Mouse (Mus musculus) ES-CJ7 (cell line): ENCODE measurements around the gene Asic2.

Source experiments
- DNase-seq: peaks from one replicate; pipeline ENCODE4 v3.0.0; 2011; ENCODE audit warnings: low read depth, low spot score

Asic2 gene

DNA sequence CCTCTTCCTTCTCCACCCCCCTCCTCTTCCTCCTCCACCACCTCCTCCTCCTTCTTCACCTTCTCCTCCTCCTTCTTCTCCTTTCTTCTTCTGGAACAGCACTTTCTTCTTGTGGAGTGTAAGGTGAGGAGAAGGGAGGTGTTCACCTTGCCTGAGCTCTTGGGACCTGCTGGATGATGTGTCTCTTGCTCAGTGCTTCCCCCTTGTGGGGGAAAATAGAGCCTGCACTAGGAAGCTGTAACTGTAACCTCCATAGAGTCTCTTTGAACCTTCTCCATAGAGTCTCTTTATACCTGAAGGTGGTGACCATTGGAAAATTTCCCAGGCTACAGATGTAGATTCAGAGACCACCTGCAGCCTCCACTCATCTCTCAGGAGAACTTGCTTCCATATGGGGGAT, 1050.6 kb downstream of the Asic2 start:
- DNase-seq: peak; percentile 64

DNA sequence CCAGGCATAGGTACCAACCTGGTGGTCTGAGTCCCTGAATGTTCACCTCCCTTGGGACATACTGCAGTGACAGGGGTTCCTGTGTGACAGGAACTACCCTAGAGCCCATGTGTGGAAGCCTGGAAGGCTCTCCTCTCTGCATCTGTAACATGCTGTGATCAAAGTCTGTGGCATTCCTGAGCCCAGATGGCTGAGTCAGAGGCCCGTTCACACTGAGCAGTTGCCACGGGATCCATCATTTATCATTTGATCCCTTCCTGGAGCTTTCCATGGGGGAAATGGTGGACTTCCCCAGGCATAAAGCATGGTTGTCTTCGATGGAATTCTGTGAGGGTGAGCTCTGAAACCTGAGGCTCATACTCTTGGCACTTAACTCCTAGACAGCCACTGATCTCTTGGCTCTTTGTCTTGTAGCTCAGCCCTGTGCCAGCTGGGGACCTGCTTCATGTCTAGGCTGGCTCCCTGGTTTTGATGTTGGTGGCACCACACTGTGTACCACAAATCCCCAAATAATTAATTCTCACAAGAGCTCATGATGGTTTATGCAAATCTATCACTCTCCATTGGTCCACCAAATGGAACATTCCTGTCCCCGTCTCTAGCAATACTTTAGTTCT, 1054.7 kb downstream of the Asic2 start:
- DNase-seq: no peak

DNA sequence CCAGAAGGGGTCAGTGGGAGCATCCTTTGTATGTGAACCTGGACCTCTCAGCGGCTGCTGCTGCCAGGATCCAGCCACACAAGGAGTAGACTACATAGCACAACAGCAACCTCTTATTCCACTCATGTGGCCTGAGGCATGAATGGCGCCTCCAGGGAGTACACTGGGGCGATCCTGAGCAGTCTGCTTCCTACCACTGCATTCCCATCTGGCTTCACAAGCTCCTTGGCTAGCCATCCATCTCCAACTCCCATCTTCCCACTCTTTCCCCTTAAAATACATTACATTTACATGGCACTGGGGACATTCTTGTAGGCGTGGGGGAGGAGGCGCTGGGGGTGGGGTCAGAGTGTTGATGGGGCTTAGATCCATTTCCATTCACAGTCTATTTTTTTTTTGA, 1055.5 kb downstream of the Asic2 start:
- no peak for DNase-seq

DNA sequence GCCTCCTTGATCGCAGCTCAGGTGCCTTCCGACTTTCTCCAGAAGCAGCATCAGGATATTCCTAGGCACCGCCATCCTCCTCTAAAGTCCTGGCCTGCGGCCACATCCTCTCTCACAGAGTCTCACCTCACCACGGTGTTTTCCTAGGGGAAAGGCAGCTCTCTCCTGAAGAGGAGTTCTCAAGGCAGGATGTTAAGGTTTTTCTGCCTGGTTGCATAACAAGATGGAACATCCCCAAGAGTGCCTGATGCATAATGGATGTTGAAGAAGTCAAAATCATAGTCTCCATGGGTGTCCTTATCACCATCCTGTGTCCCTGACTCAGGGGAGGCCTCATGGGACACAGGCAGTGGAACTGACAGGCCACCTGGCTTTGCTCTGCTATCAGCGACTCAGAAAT, 1060.4 kb downstream of the Asic2 start:
- DNase-seq: no peak

DNA sequence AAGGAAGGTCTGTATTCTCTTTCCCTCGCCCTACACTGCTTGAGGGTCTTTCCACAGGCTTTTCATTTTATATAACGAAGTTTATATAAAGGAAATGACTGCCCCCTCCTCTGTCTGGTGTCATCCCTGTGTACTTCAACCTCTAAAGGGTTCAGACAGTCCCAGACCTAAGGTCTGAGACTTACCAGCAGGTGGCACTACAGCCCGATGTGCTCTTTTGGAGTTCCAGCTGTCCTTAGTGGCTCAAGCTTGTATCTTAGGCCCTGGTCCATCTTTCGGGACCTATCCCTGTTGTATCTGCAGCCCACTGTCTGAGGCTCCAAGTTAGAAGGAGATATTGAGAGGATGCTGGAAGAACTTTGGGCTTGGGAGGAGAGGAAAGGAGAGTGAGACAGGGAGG, 1061.8 kb downstream of the Asic2 start:
- peak; percentile 62 for DNase-seq

DNA sequence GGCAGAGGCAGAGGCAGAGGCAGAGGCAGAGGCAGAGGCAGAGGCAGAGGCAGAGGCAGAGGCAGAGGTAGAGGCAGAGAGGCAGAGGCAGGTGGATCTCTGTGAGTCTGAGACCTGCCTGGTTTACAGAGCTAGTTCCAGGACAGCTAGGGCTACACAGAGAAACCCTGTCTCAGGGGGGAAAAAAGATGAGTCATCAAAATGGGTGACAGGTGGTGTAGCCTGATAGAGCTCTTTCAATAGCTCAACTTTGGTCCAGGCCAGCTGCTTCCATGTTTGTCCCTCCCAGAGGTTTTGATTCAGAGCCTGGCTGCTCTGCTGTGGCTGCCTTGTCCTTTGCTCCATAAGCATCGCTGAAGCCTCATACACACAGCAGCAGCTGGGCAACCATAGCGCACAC, 1063.7 kb downstream of the Asic2 start:
- no peak for DNase-seq

DNA sequence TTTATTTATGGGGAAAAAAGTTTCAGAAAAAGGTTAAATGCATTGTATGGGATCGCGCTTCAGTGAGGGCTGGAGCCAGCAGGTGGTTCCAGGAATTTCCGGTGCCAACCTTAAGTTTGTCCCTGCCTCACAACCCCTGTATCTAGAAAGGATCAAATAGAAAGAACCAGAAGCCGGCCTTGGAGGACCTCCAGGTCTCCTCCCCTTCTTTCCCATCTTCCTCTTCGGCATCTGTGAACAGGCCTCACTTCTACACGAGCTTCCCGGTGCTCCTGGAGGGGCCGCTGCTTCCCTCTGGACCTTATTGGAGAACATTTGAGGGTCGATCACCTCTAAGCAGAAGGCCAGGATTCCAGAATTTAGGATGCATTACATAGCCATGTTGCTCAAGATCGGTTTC, 1064.8 kb downstream of the Asic2 start:
- DNase-seq: no peak

DNA sequence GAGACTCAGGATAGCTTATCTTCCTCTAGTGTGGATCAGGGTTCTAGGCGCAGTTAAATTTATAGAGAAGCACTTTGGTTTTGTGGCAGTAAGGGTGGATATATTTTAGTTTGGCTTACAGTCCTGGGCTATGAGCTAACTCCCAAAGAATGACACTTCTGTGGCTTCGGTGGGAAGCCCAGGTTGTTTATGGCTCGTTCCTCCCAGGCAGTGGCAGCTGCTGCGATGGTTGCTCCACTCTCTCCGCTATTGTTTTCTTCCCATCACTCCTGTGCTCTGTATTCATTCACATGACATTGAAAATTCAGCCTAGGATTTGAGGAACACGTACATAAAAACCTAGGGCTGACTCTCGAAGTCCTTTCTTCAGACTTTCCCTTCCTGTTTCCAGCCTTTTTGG, 1065.6 kb downstream of the Asic2 start:
- DNase-seq: no peak

DNA sequence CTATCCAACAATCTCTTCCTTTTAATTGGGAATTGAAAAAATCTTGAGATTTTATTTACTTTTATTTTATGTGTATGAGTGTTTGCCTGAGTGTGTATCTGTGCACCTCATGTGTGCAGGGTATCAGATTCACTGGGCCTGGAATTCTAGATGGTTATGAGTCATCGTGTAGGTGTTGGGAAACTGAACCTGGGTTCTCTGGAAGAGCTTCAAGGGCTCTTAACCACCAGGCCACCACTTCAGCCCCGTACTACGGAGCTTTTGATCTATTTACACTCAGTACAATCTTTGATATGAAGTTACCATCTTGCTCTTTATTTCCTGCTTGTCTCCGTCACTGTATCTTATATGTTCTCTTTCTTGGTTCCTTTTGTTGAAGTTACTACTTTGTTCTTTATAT, 1067.7 kb downstream of the Asic2 start:
- DNase-seq: no peak

DNA sequence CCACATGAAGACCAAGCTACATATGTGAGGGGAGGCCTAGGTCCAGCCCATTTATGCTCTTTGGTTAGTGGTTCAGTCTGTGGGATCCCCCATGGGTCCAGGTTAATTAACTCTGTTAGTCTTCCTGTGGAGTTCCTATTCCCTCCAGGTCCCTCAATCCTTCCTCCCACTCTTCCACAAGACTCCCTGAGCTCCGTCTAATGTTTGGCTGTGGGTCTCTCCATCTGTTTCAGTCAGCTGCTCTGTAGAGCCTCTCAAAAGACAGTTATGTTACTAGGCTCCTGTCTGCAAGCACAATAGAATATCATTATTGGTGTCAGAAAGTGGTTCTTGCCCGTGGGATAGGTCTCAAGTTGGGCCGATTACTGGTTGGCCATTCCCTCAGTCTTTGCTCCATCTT, 1072.4 kb downstream of the Asic2 start:
- DNase-seq: no peak

DNA sequence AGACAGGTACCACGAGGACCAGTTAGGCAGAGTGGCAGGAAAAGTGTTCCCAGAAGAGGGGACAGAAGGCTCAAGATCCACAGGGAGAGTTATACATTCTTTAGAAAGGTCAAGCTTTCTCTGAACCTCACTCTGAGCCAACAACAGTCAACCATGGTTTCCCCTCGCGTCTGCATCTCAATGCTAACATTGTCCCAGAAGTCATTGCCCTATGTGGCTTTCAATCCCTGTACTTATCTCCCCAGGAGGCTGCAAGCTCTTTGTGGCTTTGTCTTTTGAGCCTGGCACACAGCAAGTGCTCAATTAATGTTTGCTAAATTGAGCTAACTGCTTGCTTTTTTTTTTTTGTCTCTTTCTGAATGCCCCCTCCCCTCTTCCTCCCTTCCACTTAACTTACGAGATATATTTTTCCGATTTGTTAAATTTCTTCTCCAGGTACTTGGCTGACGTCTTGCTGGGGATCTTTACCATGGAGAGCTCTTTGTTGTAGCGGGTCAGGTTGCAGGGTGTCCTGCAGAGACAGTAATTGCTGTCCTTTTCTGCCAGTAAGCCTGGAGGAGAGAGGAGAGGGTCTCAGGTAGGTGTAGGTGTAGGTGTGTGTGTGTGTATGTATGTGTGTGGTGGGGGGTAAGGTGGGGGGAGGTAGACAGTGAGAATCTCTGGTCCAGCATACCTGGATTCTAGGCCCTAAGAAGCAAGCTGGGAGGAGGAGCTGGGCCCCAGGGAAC, 1078.8 kb downstream of the Asic2 start:
- DNase-seq: peak; percentile 89

DNA sequence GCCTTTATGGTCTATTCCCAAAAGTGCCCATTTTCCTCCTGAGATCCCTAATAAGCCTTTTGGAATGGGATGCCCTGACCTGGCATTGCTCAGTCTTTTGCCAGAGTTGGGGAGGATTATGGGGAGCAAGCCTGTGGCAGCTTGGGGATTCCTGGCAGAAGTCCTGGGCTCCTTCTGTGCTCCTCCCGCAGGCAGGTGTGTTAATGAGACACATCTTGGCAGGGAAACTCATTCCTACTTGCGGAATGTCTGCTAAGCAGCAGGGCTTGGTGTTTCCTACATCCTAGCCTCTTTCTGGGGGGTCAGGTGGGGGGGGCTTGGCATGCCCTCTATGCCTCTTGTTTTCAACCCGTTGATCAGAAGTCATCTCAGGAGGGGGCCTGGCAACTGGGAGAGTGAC, 1081.2 kb downstream of the Asic2 start:
- DNase-seq: no peak

DNA sequence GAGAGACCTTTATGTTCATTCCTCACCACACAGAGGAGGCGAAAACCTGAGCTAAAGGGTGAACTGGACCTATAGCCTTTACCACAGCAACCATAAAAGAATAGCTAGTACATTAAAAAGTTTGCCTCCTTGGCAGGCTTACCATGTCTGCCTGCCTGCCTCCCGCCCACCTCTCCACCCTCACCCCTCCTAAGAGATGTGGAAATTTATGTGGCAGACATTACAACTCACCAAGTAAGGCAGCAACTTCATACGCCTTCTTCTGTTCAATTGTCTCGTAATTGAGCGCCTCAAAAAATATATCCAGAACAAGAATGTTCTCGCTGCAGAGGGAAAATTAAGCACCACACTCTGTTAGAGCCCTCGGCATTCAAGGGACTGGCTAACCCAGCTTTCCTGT, 1081.9 kb downstream of the Asic2 start:
- no peak for DNase-seq

DNA sequence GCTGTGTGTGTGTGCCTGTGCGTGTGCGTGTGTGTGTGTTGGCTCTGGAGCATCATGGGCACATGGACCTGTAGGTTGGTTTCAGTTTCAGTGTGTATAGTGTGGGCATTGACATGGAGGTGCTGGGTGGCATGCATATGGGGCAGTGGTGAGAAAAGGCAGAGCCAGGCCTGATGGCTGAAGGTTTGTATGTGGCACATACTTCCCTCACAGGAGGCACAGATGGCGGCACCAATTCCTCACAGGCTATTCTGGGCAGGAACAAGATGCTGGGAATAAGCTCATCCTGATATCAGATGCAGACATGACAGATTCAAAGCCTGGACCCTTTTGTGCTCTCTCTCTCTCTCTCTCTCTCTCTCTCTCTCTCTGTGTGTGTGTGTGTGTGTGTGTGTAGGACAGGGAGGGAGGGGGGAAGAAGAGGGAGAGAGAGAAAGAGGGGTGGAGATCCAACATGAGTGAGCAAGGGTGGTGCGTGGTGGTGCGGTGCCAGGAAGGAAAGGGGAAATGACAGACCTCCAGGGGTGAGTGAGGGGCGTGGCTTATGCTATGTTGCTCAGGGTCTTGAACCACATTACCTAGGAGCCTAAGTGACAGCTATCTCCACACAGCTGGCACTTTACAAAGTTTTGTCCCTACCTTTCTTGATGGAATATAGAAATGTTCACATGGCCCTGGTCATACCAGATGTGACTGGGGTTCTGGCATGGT, 1083.6 kb downstream of the Asic2 start:
- DNase-seq: no peak

DNA sequence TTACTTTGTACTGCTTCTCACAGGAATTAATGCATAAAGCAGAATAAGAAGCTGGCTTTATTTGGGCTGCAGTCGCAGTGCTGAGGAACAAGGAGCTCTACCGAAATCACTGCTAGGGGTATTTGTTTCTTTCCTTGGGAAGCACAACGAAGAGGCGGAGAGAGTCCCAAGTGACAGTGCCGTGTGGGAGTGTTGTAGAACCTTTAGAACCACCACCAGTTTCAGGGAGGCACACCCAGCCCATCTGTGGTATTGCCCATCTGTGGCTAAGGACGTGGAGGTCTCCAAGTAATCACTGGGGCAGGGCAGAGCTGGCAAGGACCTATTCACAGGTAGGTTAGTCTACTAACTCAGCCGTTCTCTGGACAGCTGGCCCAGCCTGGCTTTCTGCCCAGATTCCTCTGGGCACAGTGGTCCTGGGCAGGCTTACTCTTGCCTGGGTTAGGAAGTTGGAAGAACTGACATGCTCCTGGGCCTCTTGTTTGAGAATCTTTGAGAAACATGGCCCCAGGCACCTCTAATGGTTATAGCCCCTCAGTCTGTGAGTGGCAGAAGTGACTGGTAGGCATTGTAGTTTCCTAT, 1085.9 kb downstream of the Asic2 start:
- DNase-seq: no peak

DNA sequence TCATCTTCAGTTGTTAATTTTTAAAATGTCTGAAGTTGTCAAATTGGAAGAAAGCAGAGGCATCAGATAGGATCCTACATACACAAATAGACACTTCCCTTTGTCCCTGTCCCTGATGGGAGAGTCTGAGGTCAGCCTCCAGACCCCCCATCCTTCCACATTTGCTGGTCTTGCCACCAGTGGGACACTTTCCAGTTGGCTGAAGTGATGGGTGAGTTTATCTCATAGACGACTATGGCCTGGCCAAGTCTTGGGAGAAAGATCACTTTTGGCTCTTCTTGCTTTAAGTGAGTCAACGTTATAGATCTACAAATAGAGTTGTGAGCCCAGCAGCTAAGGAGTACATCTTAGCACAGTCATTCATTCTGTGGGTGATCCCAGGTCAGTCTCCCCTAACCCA, 1090.2 kb downstream of the Asic2 start:
- no peak for DNase-seq

DNA sequence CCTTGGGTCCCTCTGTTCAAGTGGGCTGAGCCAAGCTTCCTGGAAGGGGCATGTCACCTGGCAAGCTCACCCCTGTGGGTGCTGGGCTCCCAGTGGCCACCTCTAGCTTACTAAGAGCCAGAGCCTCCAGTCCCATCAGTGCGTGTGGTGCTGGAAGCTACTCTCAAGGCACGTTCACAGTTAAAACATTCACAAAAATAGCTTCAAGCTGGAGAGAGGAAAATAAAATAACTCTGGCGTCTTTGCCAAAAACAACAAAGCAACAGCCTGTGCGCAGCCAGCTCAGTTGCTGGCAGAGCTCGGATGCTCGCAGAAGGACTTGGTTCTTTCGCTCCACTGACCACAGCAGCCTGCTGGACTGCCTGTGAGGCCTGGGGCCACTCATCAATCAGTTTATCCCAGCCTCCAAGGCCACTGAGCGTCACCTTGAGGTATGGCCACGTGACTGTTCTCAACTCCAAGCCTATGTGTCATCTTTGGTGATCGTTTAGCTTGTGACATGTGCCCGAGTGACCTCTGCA, 1091.1 kb downstream of the Asic2 start:
- DNase-seq: no peak

DNA sequence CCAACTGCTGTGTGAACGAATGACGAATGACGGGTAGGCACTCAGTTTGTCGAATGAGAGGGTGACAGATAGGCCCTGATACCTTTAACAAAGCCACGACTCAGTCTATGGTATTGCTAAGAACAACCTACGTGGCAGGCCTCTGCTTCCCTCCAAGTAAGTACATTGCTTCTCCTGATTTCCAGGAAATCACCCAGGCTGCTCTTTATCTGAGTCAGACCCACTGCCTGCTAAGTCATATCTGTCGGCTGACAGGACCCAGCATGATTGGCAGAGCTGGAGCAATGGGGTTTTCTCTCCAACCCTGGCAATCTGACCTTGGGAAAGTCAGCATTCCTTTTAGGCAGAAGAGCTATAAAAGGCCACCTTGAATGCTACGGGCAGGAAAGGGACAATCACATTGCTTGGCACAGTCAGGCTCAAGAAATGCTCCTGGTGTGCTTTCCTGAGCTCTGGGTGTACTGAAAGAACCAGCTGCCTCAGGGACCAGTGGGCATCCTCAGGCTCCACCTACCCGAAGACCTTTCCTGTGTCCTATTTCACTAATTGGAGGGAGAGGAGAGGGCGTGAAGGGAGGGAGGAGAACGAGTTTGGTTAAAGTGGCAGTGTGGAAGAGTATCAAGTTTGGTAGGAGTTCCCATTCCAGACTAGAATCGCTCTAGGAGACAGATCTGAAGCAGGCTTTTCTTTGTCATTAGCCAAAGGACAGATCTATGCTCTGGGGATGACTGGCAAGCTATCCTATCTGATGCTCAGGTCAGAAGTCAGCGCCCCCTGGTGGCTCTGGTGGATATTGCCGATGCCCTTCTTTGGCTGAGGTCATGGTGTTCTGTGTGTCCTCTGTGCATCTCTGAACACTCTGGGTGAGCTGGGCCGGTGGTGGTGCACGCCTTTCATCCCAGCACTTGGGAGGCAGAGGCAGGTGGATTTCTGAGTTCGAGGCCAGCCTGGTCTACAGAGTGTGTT, 1095.5 kb downstream of the Asic2 start:
- peak; percentile 86 for DNase-seq

DNA sequence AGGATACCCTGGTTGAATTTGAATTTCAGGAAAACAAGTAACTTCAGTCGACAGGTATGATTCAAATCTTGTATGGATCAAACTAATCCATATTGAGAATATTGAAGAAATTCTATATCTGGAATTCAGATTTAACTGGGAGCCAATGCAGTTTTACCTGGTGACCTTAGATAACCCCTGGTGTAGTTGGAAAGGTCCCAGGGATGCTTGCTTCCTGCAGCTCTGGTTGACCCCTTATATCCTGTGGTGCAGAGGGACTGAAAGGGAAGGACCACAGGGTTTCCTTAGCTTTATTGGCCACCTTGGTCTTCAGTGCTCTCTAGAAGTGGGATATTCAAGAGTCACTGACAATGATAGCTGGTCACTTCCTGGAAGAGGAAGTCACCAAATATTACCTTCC, 1100.2 kb downstream of the Asic2 start:
- DNase-seq: no peak

DNA sequence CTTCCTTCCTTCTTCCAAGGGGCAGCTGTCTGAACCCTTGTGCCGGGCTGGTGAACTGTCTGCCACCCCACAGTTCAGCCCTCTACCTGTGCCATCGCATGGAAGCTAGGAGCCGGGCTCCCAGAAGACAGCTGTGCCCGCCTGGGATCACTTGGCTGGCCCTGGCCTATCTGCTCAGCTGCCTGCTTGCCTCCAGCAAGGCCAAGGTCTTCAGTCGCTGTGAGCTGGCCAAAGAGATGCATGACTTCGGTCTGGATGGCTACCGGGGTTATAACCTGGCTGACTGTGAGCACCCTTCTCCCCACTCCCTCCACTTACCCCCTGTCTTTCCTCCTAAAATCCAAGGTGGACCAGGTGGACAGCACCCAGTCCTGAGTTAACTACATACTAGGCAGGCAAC, 1105.3 kb downstream of the Asic2 start:
- no peak for DNase-seq

DNA sequence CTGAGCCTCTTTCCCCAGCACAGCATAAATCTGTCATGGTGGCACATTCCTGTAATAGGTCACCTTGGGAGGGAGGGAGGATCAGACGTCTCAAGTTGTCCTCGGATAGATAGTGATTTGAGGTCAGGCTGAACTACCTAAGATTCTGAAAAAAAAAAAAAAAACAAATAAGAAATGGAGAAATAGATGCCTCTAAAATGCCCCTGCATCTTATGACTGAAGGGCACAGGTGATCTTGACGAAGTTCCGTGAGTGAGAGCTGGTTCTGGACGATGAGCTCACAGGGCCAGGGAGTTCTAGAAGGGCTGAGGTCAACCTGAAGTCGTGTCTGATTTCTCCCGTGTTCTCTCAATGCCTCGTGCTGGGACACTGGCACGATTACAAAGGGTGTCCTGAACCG, 1110.2 kb downstream of the Asic2 start, which contains the start of gene Spaca3:
Gene Spaca3 (plus strand): TSS at position 301 of the 400 bp plus-strand sequence.
- DNase-seq: no peak
